Mouse (Mus musculus): ENCODE results near the gene Rnf111.

The Rnf111 gene

GRCm38 (mm10) chr9:70392563-70392907 lies 111.0 kb downstream of the Rnf111 start:
- DNase-seq: peak; percentile 50

GRCm38 (mm10) chr9:70391660-70392562 lies 111.6 kb downstream of the Rnf111 start:
- DNase-seq: no peak

GRCm38 (mm10) chr9:70391042-70391441 lies 112.5 kb downstream of the Rnf111 start:
- no peak for DNase-seq

GRCm38 (mm10) chr9:70389548-70389947 lies 114.0 kb downstream of the Rnf111 start:
- DNase-seq: no peak

- no peak for DNase-seq
These were observed 116.0 kb downstream of the Rnf111 start for GRCm38 (mm10) chr9:70387410-70388119.

GRCm38 (mm10) chr9:70384958-70385728 lies 118.4 kb downstream of the Rnf111 start:
- DNase-seq: no peak

GRCm38 (mm10) chr9:70384494-70384893 lies 119.0 kb downstream of the Rnf111 start:
- no peak for DNase-seq

GRCm38 (mm10) chr9:70383750-70384149 lies 119.8 kb downstream of the Rnf111 start:
- no peak for DNase-seq

GRCm38 (mm10) chr9:70382091-70382490 lies 121.4 kb downstream of the Rnf111 start:
- DNase-seq: no peak

- DNase-seq: no peak
These were observed 123.7 kb downstream of the Rnf111 start for GRCm38 (mm10) chr9:70379502-70380467.

Measured in lung, postnatal 10 days (tissue).